Mouse (Mus musculus) embryo, embryonic 10.5 days (tissue): ENCODE results near the gene Cdh4.
A peak's percentile ranks its signal among the peaks of the same experiment; 100 is the strongest.

Source experiments
- DNase-seq: peaks from one replicate; pipeline ENCODE4 v3.0.0-alpha.2; 2015; ENCODE audit warnings: low spot score

The Cdh4 gene

GRCm38 (mm10) chr2:179945051-179945450 lies 502.8 kb downstream of the Cdh4 start:
- no peak for DNase-seq

DNA sequence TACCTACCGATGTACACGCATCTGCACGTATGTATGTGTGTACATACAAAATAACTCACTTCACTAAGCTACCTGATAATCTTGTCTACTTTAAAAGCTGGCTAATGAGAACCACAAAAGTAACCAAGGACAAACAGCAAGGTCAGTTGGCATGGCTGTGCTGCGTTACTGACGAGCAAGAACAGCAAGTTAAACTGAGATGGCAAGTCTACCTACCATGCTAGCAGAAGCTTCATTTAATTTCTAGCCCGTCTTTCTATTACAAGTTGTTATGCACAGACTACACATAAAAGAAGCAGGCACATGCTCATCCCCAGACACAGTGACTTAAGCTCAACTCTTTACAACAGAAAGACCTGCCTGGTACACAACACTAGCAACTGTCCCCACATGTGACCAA lies 504.3 kb downstream of the Cdh4 start:
- DNase-seq, result no peak

GRCm38 (mm10) chr2:179947607-179948006 lies 505.4 kb downstream of the Cdh4 start:
- peak; percentile 12 for DNase-seq

DNA sequence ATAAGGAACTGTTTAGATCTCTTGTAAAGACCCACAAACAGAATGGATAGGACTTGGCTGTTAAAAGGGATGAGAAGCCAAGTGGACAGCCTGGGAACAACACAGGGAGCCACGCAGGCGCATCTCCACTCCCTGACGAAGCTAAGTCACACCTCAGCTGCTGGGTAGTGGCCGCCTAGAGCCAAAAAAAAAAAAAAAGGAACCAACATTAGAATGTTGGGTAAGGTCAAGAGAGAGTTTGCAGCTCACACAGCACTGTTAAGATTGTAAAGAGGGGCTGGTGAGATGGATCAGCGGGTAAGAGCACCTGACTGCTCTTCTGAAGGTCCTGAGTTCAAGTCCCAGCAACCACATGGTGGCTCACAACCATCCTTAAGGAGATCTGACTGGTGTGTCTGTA lies 506.6 kb downstream of the Cdh4 start:
- DNase-seq, result no peak
